Mouse (Mus musculus) lung, embryonic 16.5 days (tissue): ENCODE data around the gene Trmt2a. TPM values are rescaled to one million over a fixed set of nuclear protein-coding genes. Genes with fewer than 3 reads are reported as not detected.

Source experiments
- ATAC-seq: fragments of 200-750 bp; cut with Nextera tagmentation; 2 replicates; pipeline ENCODE4 v1.8.0; 2017; ENCODE audit warnings: low read depth, mild to moderate bottlenecking, moderate library complexity
- H3K27ac ChIP-seq: fragments of 300-500 bp; sonication (generic); 2 replicates; pipeline ENCODE4 v1.5.1; 2014; ENCODE audit warnings: mild to moderate bottlenecking, control low read depth, low read length
- H3K27me3 ChIP-seq: fragments of 300-500 bp; sonication (generic); 2 replicates; pipeline ENCODE4 v1.6.1; 2014; ENCODE audit warnings: low read depth, low read length, mixed read lengths; ENCODE audit not compliant: control insufficient read depth, insufficient read depth
- H3K36me3 ChIP-seq: fragments of 300-500 bp; sonication (generic); 2 replicates; pipeline ENCODE4 v1.6.1; 2014; ENCODE audit warnings: low read length; ENCODE audit not compliant: control insufficient read depth, insufficient read depth
- H3K4me1 ChIP-seq: fragments of 300-500 bp; sonication (generic); replicated peaks from 2 replicates; pipeline ENCODE4 v1.6.1; 2014; ENCODE audit warnings: low read length, mixed read lengths; ENCODE audit not compliant: control insufficient read depth, insufficient read depth
- H3K4me2 ChIP-seq: fragments of 300-500 bp; sonication (generic); 2 replicates; pipeline ENCODE4 v1.6.1; 2014; ENCODE audit warnings: low read depth, low read length, control low read depth
- H3K4me3 ChIP-seq: fragments of 300-500 bp; sonication (generic); 2 replicates; pipeline ENCODE4 v1.5.1; 2014; ENCODE audit warnings: mild to moderate bottlenecking, low read length, control low read depth
- H3K9ac ChIP-seq: fragments of 300-500 bp; sonication (generic); 2 replicates; pipeline ENCODE4 v1.6.1; 2014; ENCODE audit warnings: low read length, control low read depth
- H3K9me3 ChIP-seq: fragments of 300-500 bp; sonication (generic); 2 replicates; pipeline ENCODE4 v1.6.1; 2016; ENCODE audit warnings: low read length; ENCODE audit not compliant: control insufficient read depth
- WGBS: fragments of 180-500 bp; shearing (Covaris S2); extraction: QIAGEN DNeasy Blood & Tissue Kit; methylation state at CpG from one replicate; pipeline ENCODE4 v1.1.7; 2014; 5-methylcytosine and 5-hydroxymethylcytosine counted together
- polyA plus RNA-seq: library from polyadenylated mRNA; unstranded; fragments of >200 nt; fragmentation: Nextera tagmentation; extraction: Ambion mirVana; gene quantifications from 2 replicates; pipeline ENCODE4 v1.2.1, GENCODE M21; 2015

The Trmt2a gene
- polyA plus RNA-seq, result 95.2 and 106 TPM in 2 replicates

DNA sequence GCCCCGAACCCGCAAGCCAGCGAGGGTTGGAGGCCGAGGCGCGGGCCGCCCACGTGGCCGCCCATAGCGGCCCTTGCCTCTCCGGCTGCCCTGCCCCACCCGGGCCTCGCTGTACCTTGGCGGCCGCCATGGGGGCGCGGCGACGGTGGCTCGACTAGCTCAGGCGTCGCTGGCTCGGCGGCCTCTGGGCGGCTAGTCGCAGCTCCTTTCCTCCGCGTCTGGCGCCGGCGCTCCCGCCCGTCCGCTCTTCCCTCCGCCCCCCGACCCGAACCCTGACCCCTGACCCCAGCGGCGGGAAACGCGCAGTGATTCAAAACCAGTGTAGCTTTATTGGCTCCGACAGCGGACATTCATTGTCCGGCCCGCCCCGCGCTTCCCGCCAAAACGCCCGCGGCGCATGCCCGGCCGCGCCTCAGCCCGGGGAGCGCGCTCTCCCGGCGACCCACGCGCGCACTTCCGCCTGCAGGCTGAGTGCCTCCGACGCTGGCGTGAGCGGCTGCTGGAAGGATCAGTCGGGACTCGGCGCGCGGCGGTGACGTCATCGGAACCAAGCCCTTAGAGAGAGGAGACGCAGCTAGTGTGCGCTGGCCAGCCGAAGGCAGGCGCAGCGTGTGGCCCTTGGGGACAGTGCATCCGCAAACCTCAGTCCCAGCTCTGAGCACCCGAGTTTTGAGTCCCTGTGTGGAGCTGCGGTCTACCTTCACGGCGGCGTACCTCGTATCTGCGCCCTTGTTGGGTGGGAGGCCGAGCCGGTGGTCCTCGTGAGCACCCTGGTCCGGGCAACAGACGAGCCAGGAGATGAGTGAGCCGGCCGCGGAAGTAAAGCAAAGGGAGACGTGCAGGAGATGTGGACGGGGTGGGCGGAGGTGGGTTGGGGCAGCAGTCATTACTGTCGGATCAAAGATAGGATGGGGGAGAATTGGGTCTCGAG is at the start of gene Trmt2a, which contains the start of gene Ranbp1:
TSS of gene Trmt2a (plus strand) at position 247 of the 931 bp plus-strand sequence.
TSS of gene Ranbp1 (minus strand) at position 300 of the 931 bp plus-strand sequence.
- peak within 1 kb of the TSS; percentile 94 for H3K9ac ChIP-seq
- H3K4me2 ChIP-seq, result peak within 1 kb of the TSS; percentile 91
- H3K27me3 ChIP-seq, result no peaks in the 10 kb centered on the region
- peak within 1 kb of the TSS; percentile 94 for H3K27ac ChIP-seq
- under 1% methylated on average over 99 of the region's 102 CpGs for WGBS
- ATAC-seq, result peak; percentile 96
- peaks cover 22% of the 10 kb centered on the region for H3K4me1 ChIP-seq
- no peaks in the 10 kb centered on the region for H3K9me3 ChIP-seq
- H3K36me3 ChIP-seq, result peaks cover 41% of the 10 kb centered on the region
- peak within 1 kb of the TSS; percentile 96 for H3K4me3 ChIP-seq

DNA sequence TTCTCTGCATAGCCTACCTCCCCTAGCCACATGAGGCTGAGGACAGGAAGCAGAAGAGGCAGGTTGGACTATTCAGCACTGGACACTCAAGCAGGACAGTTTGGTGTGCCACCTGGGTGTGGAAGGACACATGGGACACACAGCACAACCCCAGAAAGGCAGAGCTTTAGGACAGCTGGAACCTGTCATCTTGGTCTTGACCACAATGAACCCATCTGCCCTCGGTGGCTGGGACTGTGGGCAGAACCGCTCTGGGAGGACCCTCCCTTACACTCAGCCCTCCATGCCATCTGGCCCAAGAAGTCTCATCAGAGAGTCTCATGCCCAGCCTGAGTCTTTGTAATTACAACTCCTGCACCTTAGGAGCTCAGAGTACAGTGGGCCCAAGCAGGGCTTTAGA is 48.4 kb upstream of the Trmt2a start:
- H3K27me3 ChIP-seq, result no peaks in the 10 kb centered on the region
- no peak overlapping the region for H3K4me3 ChIP-seq
- no peaks in the 10 kb centered on the region for H3K36me3 ChIP-seq
- ATAC-seq, result no peak
- no peaks in the 10 kb centered on the region for H3K9me3 ChIP-seq
- 68% methylated on average over 2 of the region's 2 CpGs for WGBS
- no peak overlapping the region for H3K27ac ChIP-seq
- H3K9ac ChIP-seq, result no peak overlapping the region
- H3K4me2 ChIP-seq, result no peak overlapping the region
- H3K4me1 ChIP-seq, result no peaks in the 10 kb centered on the region

DNA sequence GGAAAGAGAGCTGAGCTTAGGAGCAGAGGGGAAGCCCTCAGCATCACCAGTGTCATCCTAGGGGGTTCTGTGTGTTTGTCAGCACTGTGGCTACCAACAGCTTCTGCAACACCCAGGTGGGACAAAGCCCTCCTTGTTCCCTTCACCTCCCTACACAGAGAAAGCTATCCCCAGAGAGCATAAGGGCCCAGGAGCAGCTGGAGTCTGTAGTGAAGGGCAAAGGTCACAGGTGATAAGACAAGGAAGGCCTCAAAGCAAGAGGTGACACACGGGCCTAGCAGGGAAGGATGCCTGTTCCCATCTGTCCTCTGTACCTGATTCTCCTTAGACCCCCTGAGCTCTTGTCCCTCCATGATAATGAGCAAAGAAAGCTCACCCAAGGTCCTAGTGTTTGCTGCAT is 46.9 kb upstream of the Trmt2a start:
- H3K4me3 ChIP-seq, result no peak overlapping the region
- no peaks in the 10 kb centered on the region for H3K36me3 ChIP-seq
- no peak overlapping the region for H3K4me2 ChIP-seq
- no peak overlapping the region for H3K27ac ChIP-seq
- no peaks in the 10 kb centered on the region for H3K4me1 ChIP-seq
- H3K9me3 ChIP-seq, result no peaks in the 10 kb centered on the region
- WGBS, result 0% methylated on average over 1 of the region's 1 CpGs
- no peak for ATAC-seq
- no peaks in the 10 kb centered on the region for H3K27me3 ChIP-seq
- no peak overlapping the region for H3K9ac ChIP-seq

DNA sequence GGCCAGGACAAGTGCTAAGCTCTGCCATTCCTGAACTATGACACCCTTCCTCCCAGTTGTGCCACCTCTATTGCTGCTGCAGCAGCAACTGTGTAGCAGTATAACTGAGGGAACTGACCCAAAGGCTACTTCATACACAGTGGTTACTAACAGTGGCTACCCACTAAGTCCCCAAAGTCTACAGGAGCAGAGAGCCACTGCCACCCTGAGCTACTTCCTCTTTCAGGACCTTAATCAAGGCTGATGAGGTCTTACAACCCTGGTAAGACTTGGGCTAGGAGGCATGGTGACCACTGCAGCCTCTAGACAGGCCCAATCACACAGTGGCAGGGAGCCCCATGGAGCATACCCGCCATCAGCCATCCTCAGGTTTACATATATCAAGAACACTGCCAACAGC is 46.4 kb upstream of the Trmt2a start:
- no peak for ATAC-seq
- H3K4me1 ChIP-seq, result no peaks in the 10 kb centered on the region
- no peaks in the 10 kb centered on the region for H3K27me3 ChIP-seq
- no peak overlapping the region for H3K9ac ChIP-seq
- 79% methylated on average over 1 of the region's 1 CpGs for WGBS
- no peaks in the 10 kb centered on the region for H3K36me3 ChIP-seq
- no peak overlapping the region for H3K4me3 ChIP-seq
- H3K4me2 ChIP-seq, result no peak overlapping the region
- H3K27ac ChIP-seq, result no peak overlapping the region
- H3K9me3 ChIP-seq, result no peaks in the 10 kb centered on the region

DNA sequence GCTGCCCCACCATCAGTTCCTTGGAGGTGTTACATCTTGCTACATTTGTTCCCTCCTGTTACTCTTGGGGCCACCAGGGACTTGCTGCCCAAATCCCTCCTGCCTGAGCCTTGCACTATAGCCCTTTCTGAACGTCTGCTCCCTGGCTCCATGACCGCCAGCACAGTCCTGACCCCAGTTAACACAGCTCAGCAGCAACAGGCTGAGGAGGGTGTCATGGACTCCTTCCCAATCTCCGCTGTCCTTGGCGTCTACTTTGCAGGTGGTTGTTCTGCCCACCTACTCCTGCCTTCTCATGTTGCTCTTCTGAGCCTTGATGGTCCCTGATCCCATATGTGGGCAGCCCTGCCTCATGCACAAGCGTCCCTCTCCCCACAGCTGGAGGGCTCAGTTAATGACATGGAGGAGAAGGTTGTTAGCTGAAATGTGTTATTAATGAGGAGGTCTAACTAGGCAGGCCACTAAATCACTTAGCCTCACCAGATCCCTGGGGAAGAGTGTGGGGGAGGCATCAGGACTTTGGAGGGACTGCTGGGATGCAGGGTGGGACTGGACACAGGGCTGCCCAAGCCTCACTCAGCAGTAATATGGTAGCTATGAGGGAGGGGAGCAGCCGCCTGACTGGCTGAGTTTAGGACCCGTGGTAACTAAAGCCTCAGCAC is 44.9 kb upstream of the Trmt2a start:
- 59% methylated on average over 7 of the region's 7 CpGs for WGBS
- Histone ChIP-seq H3K27ac (no peak overlapping the region), H3K4me1 (no peaks in the 10 kb centered on the region), H3K9me3 (no peaks in the 10 kb centered on the region), H3K4me2 (no peak overlapping the region), H3K36me3 (no peaks in the 10 kb centered on the region), H3K4me3 (no peak overlapping the region), H3K9ac (no peak overlapping the region), H3K27me3 (no peaks in the 10 kb centered on the region)
- no peak for ATAC-seq

DNA sequence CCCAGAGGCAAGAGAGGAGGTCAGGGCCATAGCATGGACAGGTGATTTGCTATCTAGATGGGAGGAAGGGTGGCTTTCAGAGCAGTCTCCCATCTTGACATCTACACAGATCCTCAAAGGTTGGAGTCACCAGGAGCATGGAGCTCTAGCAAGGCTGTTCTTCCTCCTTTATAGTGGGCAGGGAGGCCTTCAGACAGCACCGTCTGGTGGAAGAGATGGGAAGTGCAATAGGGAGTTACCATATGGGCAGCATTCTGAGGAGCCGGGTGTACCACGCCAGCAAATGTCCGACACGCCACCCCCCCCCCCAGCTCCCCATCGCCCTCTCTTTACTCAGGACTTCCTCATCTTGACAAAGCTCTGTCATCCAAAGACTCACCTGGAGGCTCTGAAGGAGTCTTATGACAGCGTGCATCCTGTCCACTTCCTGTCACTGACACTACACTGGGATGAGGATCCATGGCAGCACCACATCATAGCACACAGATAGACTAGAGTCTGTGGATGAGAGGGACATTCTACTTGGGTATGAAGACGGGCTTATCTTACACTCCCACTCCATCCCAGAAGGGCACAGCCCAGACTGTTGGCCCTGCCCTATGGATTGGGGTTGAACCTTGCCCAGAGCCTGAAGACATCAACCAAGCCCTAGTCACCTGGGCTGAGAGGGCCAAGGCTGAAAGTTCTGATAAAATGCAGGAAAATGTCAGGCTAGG is 37.6 kb upstream of the Trmt2a start:
- 16% methylated on average over 8 of the region's 8 CpGs for WGBS
- no peak overlapping the region for H3K9ac ChIP-seq

DNA sequence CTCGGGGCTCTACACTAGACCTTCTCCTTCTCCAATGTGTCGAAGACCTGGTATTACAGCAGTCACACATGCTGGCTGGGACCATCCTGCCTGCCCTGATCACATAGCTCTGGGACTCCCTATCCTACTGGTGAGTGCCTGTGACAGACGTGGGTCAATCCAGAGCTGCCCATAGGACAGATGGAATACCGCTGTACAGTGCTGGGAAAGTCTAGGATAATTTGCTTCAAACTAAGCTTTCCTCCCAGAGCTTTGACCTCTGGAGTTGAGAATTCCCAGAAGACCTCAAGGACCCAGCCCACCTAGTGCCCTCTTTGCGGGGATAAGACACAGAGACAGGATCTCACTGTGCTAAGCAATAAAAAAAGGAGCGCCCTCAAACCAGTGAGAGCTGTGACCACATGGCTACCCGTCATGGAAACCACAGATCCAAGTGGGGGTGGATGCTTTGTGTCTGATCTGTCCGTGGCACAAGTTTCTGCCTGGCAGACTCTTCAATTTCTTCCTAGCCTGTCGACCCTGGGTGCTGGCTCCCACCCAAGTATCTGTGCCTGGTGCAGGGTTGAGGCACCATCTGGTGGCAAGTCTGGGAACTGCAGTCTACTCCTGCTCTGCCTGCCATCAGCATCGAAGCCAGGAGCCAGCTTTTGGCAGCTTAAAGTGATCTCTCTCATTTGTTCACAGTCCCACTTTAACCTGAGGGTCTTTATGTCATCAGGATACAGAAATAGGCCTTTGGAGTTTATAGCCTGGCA is 36.9 kb upstream of the Trmt2a start:
- H3K4me2 ChIP-seq, result no peak overlapping the region
- H3K36me3 ChIP-seq, result no peaks in the 10 kb centered on the region
- no peaks in the 10 kb centered on the region; the same call in 1 of the 2 replicates for H3K4me1 ChIP-seq
- no peak overlapping the region for H3K9ac ChIP-seq
- H3K4me3 ChIP-seq, result no peak overlapping the region
- 45% methylated on average over 10 of the region's 10 CpGs for WGBS
- no peaks in the 10 kb centered on the region; the same call in 1 of the 2 replicates for H3K27me3 ChIP-seq
- ATAC-seq, result peak; percentile 29; the same call in 1 of the 2 replicates
- no peaks in the 10 kb centered on the region for H3K9me3 ChIP-seq
- no peak overlapping the region for H3K27ac ChIP-seq

More for the DNA sequence above, 37.6 kb upstream of the Trmt2a start:
- peak; percentile 12; the same call in 1 of the 2 replicates for ATAC-seq
- Histone ChIP-seq H3K4me1 (no peaks in the 10 kb centered on the region; the same call in 1 of the 2 replicates), H3K36me3 (no peaks in the 10 kb centered on the region), H3K4me3 (no peak overlapping the region), H3K4me2 (no peak overlapping the region), H3K9me3 (no peaks in the 10 kb centered on the region), H3K27me3 (no peaks in the 10 kb centered on the region; the same call in 1 of the 2 replicates), H3K27ac (no peak overlapping the region)

DNA sequence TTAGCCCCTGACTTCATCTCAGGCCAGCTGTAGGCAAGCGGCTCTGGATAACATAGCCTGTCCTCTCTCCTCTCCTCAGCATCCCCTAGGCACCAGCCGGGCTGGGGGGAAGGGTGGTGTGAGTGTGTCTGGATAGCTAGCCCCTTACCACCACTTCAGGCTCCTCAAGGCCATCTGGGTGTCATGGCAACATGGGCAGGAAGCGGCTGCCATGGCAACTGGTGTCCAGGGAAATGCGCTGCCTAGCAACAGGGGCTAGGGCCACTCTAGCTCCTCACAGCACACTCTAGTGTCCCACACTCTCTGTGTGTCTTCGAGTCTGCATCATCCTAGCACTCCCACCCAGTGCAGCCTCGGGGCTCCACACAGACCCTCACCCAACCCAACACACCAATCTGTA is 34.8 kb upstream of the Trmt2a start:
- peak; percentile 8; the same call in 1 of the 2 replicates for ATAC-seq
- WGBS, result 39% methylated on average over 6 of the region's 6 CpGs
- H3K4me1 ChIP-seq, result no peaks in the 10 kb centered on the region; the same call in 1 of the 2 replicates
- no peaks in the 10 kb centered on the region; the same call in 1 of the 2 replicates for H3K27me3 ChIP-seq
- no peaks in the 10 kb centered on the region for H3K36me3 ChIP-seq
- H3K27ac ChIP-seq, result no peak overlapping the region
- no peak overlapping the region for H3K9ac ChIP-seq
- no peak overlapping the region for H3K4me3 ChIP-seq
- H3K4me2 ChIP-seq, result no peak overlapping the region
- no peaks in the 10 kb centered on the region for H3K9me3 ChIP-seq
